ENCODE assay signal across 19 mouse cellular contexts in the genomic region with DNA sequence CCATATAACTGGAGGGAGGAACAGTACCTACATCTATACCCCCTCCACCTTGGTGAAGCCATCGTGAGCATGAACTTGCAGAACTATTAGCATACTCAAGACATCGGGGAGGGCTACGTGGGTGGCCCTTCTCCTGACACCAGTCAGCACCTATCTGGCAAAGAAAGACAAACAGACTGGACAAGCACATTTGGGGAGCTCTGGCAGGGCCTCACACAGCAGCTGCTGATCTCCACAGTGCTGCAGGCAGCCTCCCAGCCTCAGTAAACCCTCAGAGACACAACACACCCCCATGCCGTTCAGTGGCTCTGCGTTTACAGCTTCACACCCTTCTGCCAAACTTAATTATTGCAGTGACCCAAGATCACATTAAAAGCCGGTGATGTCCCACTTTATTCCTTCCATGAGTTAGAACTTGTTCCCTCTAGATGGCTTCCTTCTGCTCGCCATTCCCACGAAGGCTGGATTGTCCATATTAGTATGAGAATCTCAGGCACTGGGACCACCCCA.
DNase-seq lines count a peak whose midpoint lies in the region; ATAC-seq and TF ChIP-seq lines count a peak whose summit lies in the region.
"Had no signal": no experiment of that assay in that cellular context is flagged by ENCODE, and none has a peak within 500 bp of the region (broad histone marks: within the 10 kb centered on the region; RNA-seq: fewer than 3 reads in every experiment).

No protein-coding gene starts in this region.

- no peaks in the 10 kb centered on the region for H3K9me3 ChIP-seq in lung, embryonic 14.5 days (ENCODE audit: low read depth, low read length)
- H3K9me3 ChIP-seq: forebrain, embryonic 10.5 days; forebrain, embryonic 15.5 days; hindbrain, embryonic 12.5 days; hindbrain, embryonic 15.5 days had no signal

- H3K36me3 ChIP-seq in lung, embryonic 14.5 days (ENCODE audit: insufficient read depth): no peaks in the 10 kb centered on the region
- H3K36me3 ChIP-seq: forebrain, embryonic 10.5 days; forebrain, embryonic 15.5 days; hindbrain, embryonic 12.5 days; hindbrain, embryonic 15.5 days had no signal

- intact Hi-C loops in gastrocnemius, postnatal 14 days (cut with DNase I; ENCODE audit: low total_unique reads): no loop called here

- 0 out of 2 replicates have a peak, but pooled peaks cover 9% of the 10 kb centered on the region for H3K4me1 ChIP-seq in lung, embryonic 14.5 days (ENCODE audit: insufficient read depth)
- H3K4me1 ChIP-seq: forebrain, embryonic 15.5 days; hindbrain, embryonic 12.5 days had no signal

- no peaks in the 10 kb centered on the region for H3K27me3 ChIP-seq in lung, embryonic 14.5 days (ENCODE audit: insufficient read depth, low read length)
- H3K27me3 ChIP-seq: forebrain, embryonic 15.5 days; hindbrain, embryonic 12.5 days; hindbrain, embryonic 15.5 days had no signal

- WGBS in lung, embryonic 14.5 days: 29% methylated on average over 8 of the region's 8 CpGs

- TF ChIP-seq CTCF in lung, embryonic 14.5 days (IDR thresholded peaks at IDR 0.05; ENCODE audit: low read depth): no peak

- DNase-seq in gastrocnemius, postnatal 14 days: peak; percentile 28
- no peak for DNase-seq in gastrocnemius, postnatal 4 days (ENCODE audit: low spot score in 2 of 2)
- no peak for DNase-seq in lung, embryonic 14.5 days
- no peak for DNase-seq in lung, postnatal 14 days
- DNase-seq in retina, embryonic 14.5 days (ENCODE audit: low spot score): peak; percentile 60
- no peak for DNase-seq in spleen, adult 18-20 months
- DNase-seq: adrenal gland, adult 2 months; adrenal gland, postnatal 14 days; cerebellum, adult 11 months; cerebellum, adult 2 months; cerebellum, adult 9-11 months; gastrocnemius, postnatal 36 days; heart, adult 11 months had no signal

- H3K9ac ChIP-seq in lung, embryonic 14.5 days: no peak overlapping the region; the same call in 1 of the 2 replicates
- H3K9ac ChIP-seq: forebrain, embryonic 15.5 days; hindbrain, embryonic 12.5 days; hindbrain, embryonic 15.5 days had no signal

- H3K4me2 ChIP-seq in lung, embryonic 14.5 days: no peak overlapping the region
- H3K4me2 ChIP-seq: forebrain, embryonic 15.5 days; heart, embryonic 11.5 days; hindbrain, embryonic 12.5 days; hindbrain, embryonic 15.5 days had no signal

- no peak overlapping the region for H3K27ac ChIP-seq in lung, embryonic 14.5 days (ENCODE audit: low read depth)
- H3K27ac ChIP-seq: forebrain, embryonic 10.5 days; forebrain, embryonic 15.5 days; hindbrain, embryonic 12.5 days; hindbrain, embryonic 15.5 days had no signal

- H3K4me3 ChIP-seq in lung, embryonic 14.5 days (ENCODE audit: low read depth, low read length): no peak overlapping the region
- H3K4me3 ChIP-seq: forebrain, embryonic 10.5 days; forebrain, embryonic 15.5 days; hindbrain, embryonic 12.5 days; hindbrain, embryonic 15.5 days had no signal

- 0 out of 2 replicates have a peak, but pooled peaks have one; percentile 35 for ATAC-seq in lung, embryonic 14.5 days (ENCODE audit: insufficient read depth)
- ATAC-seq: CD4-positive, CD25-positive, alpha-beta regulatory T cell, adult 4 months; forebrain, embryonic 15.5 days had no signal

Comparison
In these comparisons a context has a peak if more than half of its experiments do, and no peak if none do; other contexts are left out.
1. DNase-seq: peak in gastrocnemius, postnatal 14 days (single experiment) and retina, embryonic 14.5 days (single experiment); none in gastrocnemius, postnatal 4 days (0 of 2), lung, embryonic 14.5 days (single experiment), lung, postnatal 14 days (single experiment) and spleen, adult 18-20 months (0 of 2).